Mouse (Mus musculus) thymus, adult 2 months (tissue): ENCODE results near the gene Plekhb1. TPM values are rescaled to one million over a fixed set of nuclear protein-coding genes. Genes with fewer than 3 reads are reported as not detected.
A peak's percentile ranks its signal among the peaks of the same experiment; 100 is the strongest.

Source experiments
- DNase-seq: peaks from one replicate; pipeline ENCODE4 v3.0.0; 2021
- H3K27ac ChIP-seq: fragments of 200-500 bp; 2 replicates; pipeline ENCODE4 v1.5.1; 2012; ENCODE audit warnings: low read length, control low read depth; ENCODE audit not compliant: control insufficient read depth, insufficient read depth
- H3K27me3 ChIP-seq: fragments of 200-500 bp; 2 replicates; pipeline ENCODE4 v1.6.1; 2012; ENCODE audit warnings: mild to moderate bottlenecking, low read length, moderate library complexity, mixed read lengths; ENCODE audit not compliant: control insufficient read depth, insufficient read depth
- H3K36me3 ChIP-seq: fragments of 200-500 bp; 2 replicates; pipeline ENCODE4 v1.6.1; 2012; ENCODE audit warnings: mild to moderate bottlenecking, low read length, moderate library complexity; ENCODE audit not compliant: control insufficient read depth, insufficient read depth
- H3K4me1 ChIP-seq: fragments of 200-500 bp; replicated peaks from 2 replicates; pipeline ENCODE4 v1.6.1; 2012; ENCODE audit warnings: low read length; ENCODE audit not compliant: control insufficient read depth, insufficient read depth
- H3K4me3 ChIP-seq: fragments of 200-500 bp; 2 replicates; pipeline ENCODE4 v1.5.1; 2012; ENCODE audit warnings: mild to moderate bottlenecking, low read length, control low read depth, moderate library complexity; ENCODE audit not compliant: control insufficient read depth, insufficient read depth
- CTCF ChIP-seq: fragments of 200-500 bp; IDR thresholded peaks from 2 replicates; pipeline ENCODE4 v1.5.1; 2012; ENCODE audit warnings: mild to moderate bottlenecking, control low read depth, low read length, moderate library complexity, borderline replicate concordance; ENCODE audit not compliant: control insufficient read depth, poor library complexity, insufficient read depth; ENCODE audit errors: extremely low read depth
- POLR2A ChIP-seq: fragments of 200-500 bp; IDR thresholded peaks from 2 replicates; pipeline ENCODE4 v1.6.1; 2012; ENCODE audit warnings: mild to moderate bottlenecking, low read length, control low read depth, moderate library complexity; ENCODE audit not compliant: control insufficient read depth, poor library complexity, insufficient read depth; ENCODE audit errors: extremely low read depth
- WGBS: fragments of 180-500 bp; shearing (Covaris S2); methylation state at CpG from one replicate; pipeline ENCODE4 v1.1.7; 2018; 5-methylcytosine and 5-hydroxymethylcytosine counted together
- polyA plus RNA-seq: library from polyadenylated mRNA; depleted of rRNA; stranded (reverse); fragments of >200 nt; gene quantifications from 2 replicates; pipeline ENCODE4 v1.2.3, GENCODE M21; 2012

The Plekhb1 gene
- polyA plus RNA-seq, 1 experiment = 82.2 TPM

DNA sequence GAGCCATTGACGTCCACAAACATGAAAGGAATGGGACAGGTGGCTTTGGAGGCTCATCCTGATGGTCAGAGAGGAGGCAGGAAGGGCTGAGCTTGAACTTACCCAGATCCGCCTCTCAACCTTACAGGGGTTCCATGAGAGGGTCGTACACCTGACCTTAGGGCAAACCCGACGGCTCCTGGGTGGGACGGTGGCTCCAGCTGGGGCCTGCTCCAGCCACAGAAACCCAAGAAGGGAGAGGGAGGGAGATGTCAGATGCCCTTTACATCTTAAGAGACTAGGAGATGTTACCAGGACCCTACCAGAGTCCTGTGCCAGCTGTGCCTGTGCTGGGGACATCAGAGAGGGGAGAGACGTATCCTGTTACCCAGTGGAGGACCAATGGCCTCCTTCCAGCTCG lies 12.4 kb downstream of the Plekhb1 start:
- 92% methylated on average over 8 of the region's 8 CpGs for WGBS
- Histone ChIP-seq H3K4me3 (no peak overlapping the region), H3K4me1 (peaks cover 6% of the 10 kb centered on the region; the same call in 1 of the 2 replicates), H3K27me3 (no peaks in the 10 kb centered on the region), H3K27ac (no peak overlapping the region), H3K36me3 (no peaks in the 10 kb centered on the region)
- no peak for DNase-seq
- no peak for TF ChIP-seq POLR2A
- TF ChIP-seq CTCF = no peak

DNA sequence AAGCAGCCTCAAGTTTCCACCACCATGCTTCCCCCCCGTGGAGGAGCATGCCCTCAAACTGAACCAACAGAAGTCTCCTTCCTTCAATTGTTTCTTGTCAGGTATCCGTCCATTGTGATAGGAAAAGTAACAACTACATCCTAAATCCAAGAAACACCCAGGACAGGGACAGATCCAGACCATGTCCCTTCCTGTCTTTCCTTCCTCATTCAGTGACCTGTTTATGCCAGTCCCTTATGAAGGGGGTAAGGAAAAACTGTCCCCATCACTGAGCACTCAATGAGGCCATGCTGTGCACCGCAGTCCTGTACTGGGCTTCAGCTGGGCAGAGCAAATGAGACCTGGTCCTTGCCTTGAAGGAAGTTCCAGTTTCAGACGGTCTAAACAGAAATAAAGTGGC lies 13.1 kb downstream of the Plekhb1 start:
- Histone ChIP-seq H3K4me3 (no peak overlapping the region), H3K36me3 (no peaks in the 10 kb centered on the region), H3K4me1 (peaks cover 6% of the 10 kb centered on the region; the same call in 1 of the 2 replicates), H3K27ac (no peak overlapping the region), H3K27me3 (no peaks in the 10 kb centered on the region)
- no peak for DNase-seq
- no peak for TF ChIP-seq CTCF
- TF ChIP-seq POLR2A = no peak
- 82% methylated on average over 4 of the region's 4 CpGs for WGBS

DNA sequence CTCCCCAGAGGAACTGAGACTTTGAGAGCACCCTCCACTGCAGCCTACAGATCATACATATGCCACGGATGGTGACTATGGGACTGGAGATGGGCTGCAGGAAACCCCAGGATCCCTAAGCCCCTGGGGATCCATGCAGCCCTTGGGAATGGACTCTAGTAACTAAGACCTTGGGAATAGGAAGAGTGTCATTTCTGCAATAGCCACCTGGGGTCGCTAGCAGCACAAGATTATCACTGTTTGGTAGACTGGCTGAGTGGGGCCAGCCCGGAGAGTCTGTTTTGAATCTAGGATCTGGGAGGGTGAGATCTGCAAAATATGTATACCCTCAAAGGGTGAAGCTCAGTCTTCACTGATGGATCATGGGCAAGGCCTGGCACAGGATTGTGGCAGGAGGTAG lies 17.1 kb downstream of the Plekhb1 start:
- Histone ChIP-seq H3K27ac (no peak overlapping the region), H3K27me3 (no peaks in the 10 kb centered on the region), H3K4me1 (no peaks in the 10 kb centered on the region), H3K4me3 (no peak overlapping the region), H3K36me3 (no peaks in the 10 kb centered on the region)
- WGBS = 41% methylated on average over 3 of the region's 3 CpGs
- DNase-seq = peak; percentile 34
- TF ChIP-seq CTCF (0 out of 2 replicates have a peak, but pooled peaks have one; percentile 14), POLR2A (no peak)

DNA sequence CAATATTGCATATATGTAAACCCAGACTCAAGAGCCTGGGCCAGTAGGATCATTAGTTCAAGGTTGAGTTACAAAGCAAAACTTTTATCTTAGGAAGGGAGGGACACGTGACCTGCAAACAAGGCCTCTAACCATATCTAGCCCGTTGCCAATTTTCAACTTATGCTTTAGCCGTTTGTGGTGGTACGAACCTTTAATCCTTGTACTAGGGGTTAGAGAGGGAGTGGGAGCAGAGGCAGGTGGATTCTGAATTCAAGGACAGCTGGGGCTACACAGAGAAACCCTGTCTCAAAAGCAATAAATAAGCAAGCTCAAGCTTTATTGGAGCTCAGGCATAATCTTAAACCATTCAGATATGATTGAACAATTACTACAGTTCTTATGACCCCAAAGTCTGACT lies 19.8 kb downstream of the Plekhb1 start:
- H3K4me3 ChIP-seq = no peak overlapping the region
- no peak for DNase-seq
- TF ChIP-seq CTCF (no peak), POLR2A (no peak)
- no peaks in the 10 kb centered on the region for H3K4me1 ChIP-seq
- H3K36me3 ChIP-seq = 0 out of 2 replicates have a peak, but pooled peaks cover 8% of the 10 kb centered on the region
- 95% methylated on average over 4 of the region's 4 CpGs for WGBS
- no peak overlapping the region for H3K27ac ChIP-seq
- no peaks in the 10 kb centered on the region for H3K27me3 ChIP-seq

DNA sequence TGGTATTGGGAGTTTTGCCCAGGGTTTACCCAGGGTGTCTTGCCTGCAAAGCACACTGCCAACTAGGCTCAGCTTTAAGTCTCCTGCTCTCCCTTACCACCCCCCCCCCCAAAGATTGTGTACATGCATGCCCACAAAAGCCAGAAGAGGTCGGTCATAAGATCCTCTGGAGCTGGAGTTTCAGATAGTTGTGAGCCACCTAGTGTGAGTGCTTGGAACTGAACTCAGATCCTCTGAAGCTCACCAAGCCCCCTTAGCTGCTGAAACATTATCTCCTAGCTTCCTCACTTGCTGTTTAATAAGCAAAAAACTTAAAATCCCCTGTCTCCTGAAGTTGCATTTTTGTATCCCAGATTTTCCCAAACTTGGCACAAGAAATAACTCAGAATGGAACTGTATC lies 24.6 kb downstream of the Plekhb1 start:
- no peak overlapping the region for H3K27ac ChIP-seq
- 0 out of 2 replicates have a peak, but pooled peaks cover 8% of the 10 kb centered on the region for H3K36me3 ChIP-seq
- WGBS = 9% methylated on average over 1 of the region's 1 CpGs
- no peaks in the 10 kb centered on the region for H3K4me1 ChIP-seq
- no peak overlapping the region for H3K4me3 ChIP-seq
- H3K27me3 ChIP-seq = no peaks in the 10 kb centered on the region
- DNase-seq = peak; percentile 35
- TF ChIP-seq CTCF (no peak), POLR2A (no peak)

DNA sequence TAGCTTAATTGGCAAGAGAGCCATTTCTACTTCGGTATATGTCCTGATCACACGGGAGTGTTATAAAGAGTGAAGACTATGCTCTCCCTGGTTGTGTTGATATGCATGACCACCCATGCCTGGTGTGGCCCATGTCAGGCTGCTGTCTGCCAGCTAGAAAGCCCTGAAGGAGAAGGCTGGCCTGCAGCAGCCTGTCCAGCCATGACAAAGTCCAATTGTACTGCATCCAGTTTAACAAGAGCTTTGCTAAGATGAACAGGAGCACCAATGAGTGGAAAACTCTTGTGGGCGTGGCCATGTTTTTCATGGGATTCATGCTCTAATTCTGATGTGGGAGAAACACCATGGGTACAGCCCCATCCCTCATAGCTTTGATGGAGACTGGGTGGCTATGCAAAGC lies 37.7 kb downstream of the Plekhb1 start:
- WGBS = 96% methylated on average over 3 of the region's 3 CpGs
- no peak for TF ChIP-seq POLR2A
- TF ChIP-seq CTCF = no peak
- Histone ChIP-seq H3K4me3 (no peak overlapping the region), H3K27ac (no peak overlapping the region), H3K36me3 (no peaks in the 10 kb centered on the region; the same call in none of the 2 replicates), H3K4me1 (no peaks in the 10 kb centered on the region), H3K27me3 (no peaks in the 10 kb centered on the region)
- DNase-seq = no peak

DNA sequence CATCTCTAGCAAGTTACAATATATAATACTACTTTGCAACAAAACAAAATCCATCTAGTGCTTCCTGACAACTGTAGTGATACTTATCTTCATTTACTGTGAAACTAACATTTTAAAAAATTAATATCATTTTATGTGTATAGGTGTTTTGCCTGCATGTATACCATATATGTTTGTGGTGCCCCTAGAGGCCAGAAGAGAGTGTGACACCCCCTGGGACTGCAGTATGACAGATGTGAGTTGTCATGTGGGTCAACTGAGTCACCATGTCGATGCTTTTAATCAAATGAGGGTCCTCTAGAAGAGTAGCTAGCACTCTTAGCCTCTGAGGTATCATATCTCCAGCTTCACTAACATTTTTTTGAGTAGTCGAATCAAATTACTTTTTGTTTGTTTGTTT lies 39.9 kb downstream of the Plekhb1 start:
- WGBS = 78% methylated on average over 2 of the region's 2 CpGs
- Histone ChIP-seq H3K27me3 (no peaks in the 10 kb centered on the region), H3K27ac (no peak overlapping the region), H3K36me3 (no peaks in the 10 kb centered on the region), H3K4me3 (no peak overlapping the region), H3K4me1 (no peaks in the 10 kb centered on the region)
- no peak for TF ChIP-seq CTCF
- no peak for TF ChIP-seq POLR2A
- no peak for DNase-seq
